Mouse (Mus musculus): Measurements from ENCODE around the gene Cuta.

The Cuta gene

GRCm38 (mm10) chr17:26956309-26956708 is 16.9 kb upstream of the Cuta start:
- no peak for DNase-seq (ENCODE audit: low spot score)

DNA sequence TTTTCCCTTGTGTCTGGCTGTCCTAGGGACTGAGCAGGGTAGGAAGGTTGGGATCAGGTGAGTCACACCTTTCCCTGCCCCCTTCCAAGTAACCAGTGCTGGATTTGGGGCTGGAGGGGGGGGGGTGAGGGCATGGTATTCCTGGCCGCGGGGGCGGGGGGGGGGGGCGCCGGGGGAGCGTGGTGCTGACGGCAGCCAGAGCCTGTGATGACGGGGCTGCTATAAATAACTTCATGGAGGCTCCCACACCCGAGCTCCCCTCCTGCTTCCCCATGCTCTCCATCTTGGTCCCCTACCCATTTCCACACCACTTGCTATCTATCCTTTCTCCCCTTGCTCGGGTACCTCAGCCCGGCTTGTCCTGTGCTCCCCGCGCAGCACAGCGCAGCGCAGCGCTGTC is 14.4 kb upstream of the Cuta start:
- DNase-seq (ENCODE audit: low spot score) = no peak

- no peak for DNase-seq (ENCODE audit: low spot score)
Observed at GRCm38 (mm10) chr17:26953201-26953600, 13.8 kb upstream of the Cuta start.

- no peak for DNase-seq (ENCODE audit: low spot score)
Observed at GRCm38 (mm10) chr17:26951952-26952877, 12.8 kb upstream of the Cuta start.

DNA sequence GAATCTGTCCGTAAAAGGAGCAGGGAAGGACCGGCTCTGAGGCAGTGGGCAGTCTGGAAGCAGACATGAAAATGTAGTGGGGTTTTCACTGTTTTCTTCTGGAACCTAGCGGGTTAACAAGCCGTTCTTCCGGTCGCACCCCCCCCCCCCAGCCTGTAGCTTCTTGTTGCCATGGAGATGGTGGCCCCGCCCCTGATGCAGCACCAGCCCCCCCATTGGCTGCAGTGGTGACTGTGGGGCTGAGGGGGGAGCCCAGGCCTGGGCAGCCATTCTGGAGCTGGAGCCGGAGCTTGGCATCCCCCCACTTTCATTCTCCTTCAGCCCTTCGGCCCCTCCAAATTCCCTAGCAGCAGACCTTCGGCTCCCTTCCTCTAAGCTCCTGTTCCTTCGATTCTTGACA is 12.0 kb upstream of the Cuta start:
- DNase-seq (ENCODE audit: low spot score) = peak; percentile 86

GRCm38 (mm10) chr17:26950560-26951288 is 11.4 kb upstream of the Cuta start:
- no peak for DNase-seq (ENCODE audit: low spot score)

DNA sequence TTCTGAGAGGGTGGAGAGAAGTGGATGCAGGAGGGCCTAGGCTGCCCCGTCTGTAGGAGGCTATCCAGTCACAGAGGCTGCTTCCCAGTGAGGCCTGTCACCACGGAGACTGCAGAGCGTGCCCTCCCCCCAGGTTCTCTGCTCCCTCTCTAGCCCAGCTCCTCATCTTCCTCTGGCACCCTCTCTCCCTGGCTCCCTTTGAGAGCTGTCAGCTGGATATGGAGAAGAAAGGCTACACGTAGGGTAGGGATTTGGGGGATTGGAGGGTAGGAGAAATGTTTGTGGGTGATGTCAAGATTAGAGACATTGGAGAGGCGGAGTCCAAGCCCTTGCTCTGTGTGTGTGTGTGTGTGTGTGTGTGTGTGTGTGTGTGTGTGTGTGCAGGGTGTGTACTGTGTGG is 10.5 kb upstream of the Cuta start:
- peak; percentile 59 for DNase-seq (ENCODE audit: low spot score)

GRCm38 (mm10) chr17:26949051-26949577 is 9.7 kb upstream of the Cuta start:
- DNase-seq (ENCODE audit: low spot score) = no peak

DNA sequence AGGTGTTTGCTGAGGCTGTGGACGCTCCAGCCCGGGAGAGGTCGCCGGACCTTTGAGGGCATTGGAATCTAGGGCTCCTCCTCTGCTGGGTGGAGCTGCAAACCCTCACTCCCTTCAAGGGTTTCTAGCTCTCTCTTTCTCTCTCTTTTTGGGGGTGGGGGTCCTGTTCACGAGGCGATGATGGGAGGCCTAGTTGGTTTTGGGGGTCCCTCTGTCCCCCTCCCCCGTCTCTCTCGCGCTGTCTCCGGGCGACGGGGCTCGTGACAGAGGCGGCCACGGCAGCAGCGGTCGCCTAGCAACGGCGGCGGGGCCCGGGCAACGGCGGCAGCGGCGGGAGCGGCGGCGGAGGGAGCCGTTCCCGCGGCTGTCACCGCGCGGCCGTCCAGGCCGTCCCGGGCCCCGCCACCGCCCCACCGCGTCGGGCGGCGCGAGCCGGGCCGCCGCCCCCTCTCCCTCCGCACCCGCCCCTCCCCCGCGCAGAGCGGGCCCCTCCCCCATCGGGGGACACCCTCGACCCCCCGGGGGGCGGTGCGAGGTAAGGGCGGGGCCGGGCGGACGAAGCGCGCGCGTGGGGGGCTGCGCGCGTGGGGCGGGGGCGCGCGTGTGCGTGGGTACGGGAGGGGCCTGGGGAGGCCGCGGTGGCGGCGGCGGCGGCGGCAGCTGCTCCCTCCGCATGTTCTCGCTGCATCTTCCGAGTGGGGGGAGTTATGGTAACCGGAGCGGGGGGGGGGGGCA is 9.1 kb upstream of the Cuta start:
- DNase-seq (ENCODE audit: low spot score) = peak; percentile 59

- DNase-seq (ENCODE audit: low spot score) = no peak
Observed at GRCm38 (mm10) chr17:26947231-26948100, 8.1 kb upstream of the Cuta start.

- peak; percentile 72 for DNase-seq (ENCODE audit: low spot score)
Observed at GRCm38 (mm10) chr17:26946567-26946966, 7.2 kb upstream of the Cuta start.

DNA sequence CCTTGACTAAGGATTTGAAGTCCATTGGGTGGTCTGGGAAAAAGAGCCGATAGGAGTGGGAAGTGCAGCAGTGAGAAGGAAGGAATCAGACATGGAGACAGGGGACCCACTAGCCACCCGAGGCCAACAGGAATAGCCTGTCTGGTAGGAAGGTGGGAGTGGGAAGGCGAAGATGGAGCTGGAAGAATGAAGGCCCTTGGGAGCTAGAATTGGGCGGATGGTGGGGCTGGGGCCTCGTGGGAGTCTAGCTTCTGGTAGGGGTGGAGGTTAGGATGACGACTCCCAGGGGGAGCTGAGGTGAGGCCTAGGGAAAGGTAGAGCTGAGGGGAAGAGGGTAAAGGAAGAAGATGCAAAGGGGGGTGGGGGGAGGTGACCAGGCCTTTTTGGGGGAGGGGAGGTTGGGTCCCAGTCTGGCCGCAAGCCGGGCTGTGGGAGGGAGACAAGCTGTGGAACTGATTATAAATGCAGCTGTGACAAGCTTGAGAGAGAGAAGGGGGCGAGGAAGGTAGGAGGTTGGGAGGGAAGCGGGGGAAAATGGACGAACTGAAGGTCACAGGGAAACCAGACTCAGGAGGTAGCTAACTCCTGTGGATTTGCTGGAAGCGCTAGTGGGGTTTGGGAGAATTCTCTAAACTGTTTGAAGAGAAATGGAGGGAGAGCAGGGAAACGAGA is 6.6 kb upstream of the Cuta start:
- no peak for DNase-seq (ENCODE audit: low spot score)

DNA sequence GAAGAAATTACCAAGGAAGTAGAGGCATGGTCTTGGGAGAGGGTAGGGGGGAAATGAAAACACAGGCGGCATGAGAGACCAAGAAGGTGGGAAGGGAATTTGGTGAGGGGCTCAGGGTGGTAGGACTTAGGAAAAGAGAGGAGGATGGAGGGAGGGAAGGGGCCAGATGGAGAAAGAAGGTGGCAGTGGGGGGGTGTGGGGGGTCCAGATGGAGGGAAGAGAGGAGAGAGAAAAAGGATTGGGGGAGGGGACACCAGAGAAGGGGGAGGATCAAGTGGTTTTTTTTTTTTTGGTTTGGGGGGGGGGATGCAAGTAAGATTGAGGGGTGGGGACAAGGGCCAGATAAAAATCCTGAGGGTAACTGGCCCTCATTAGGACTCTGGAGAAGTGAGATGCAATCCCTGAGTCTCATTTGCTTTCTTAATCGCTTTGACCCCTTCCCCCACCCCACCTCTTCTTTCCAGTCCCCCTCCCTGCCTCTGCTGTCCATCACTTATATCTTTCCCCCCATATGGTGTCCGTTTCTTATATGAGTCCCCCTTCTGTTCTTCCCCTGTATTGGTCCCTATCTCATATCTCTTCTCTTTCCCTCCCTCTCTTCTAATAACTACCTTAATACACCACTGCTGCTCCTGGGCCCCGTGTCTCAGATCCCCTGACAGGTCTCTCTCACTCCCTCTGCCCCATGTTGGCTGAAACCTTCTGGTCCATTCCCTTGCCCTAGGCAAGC is 2.6 kb upstream of the Cuta start:
- DNase-seq (ENCODE audit: low spot score) = no peak

- no peak for DNase-seq (ENCODE audit: low spot score)
Observed at GRCm38 (mm10) chr17:26941031-26941789, 1.8 kb upstream of the Cuta start, which contains the start of gene Syngap1. Syngap1 (plus strand) TSS chr17:26941253.

DNA sequence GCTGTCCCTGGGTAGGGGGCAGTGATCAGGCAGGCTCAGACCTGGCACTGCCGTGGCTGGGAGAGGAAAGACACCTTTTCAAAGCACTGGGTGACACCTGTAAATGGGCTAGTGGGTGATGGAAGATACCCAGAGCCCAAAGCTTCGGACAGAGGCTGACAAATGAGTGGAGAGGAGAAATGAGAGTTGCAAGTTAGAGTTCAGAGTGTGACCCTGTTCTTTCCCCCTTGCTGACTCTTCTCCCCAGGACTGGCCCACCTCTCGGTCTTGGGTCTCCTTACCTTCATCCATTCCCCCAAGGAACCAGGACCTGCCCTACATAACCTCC is 568 bp upstream of the Cuta start:
- no peak for DNase-seq (ENCODE audit: low spot score)

- DNase-seq (ENCODE audit: low spot score) = no peak
Observed at GRCm38 (mm10) chr17:26938731-26939130, 638 bp downstream of the Cuta start.

GRCm38 (mm10) chr17:26937883-26938695 is 1.3 kb downstream of the Cuta start:
- DNase-seq (ENCODE audit: low spot score) = no peak

DNA sequence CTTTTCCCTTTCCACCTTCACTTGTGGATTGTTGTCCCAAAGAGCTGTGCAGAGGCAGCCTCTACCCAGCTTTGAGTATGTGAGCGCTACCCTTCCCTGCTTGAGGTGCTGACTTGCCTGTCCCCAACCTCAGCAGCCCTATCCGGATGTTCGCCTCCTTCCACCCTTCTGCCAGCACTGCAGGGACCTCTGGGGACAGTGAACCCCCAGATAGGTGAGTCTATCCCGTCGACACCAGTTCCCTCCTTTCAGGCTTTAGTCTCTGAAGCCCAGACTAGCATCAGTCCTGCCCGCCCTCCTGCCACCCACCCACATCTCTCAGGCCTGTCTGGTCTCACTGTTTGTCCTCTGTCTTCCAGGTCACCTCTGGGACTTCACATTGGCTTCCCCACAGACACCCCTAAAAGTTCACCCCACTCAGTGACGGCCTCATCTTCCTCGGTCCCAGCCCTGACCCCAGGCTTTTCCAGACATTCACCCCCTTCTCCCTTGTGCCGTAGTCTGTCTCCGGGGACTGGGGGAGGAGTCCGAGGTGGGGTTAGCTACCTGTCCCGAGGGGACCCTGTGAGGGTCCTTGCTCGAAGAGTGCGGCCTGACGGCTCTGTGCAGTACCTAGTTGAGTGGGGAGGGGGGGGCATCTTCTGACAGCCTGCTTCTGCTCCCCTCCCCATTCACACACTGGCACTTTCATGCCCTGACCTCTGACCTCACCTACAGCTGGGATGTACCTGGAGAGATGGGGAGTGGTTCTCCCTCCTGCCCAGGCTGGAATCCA is 2.3 kb downstream of the Cuta start:
- no peak for DNase-seq (ENCODE audit: low spot score)

Measured in layer of hippocampus, adult 11-12 months (tissue).